Mouse (Mus musculus) ES-E14 (cell line): ENCODE results near the gene Angptl6.

Source experiments
- MAFK ChIP-seq: IDR thresholded peaks from 2 replicates; pipeline ENCODE4 v1.6.1; 2014; ENCODE audit warnings: mild to moderate bottlenecking, low read depth, low read length, inconsistent platforms; ENCODE audit not compliant: insufficient read depth
- ZC3H11A ChIP-seq: IDR thresholded peaks from 2 replicates; pipeline ENCODE4 v1.6.1; 2012; ENCODE audit warnings: low read depth, mild to moderate bottlenecking, inconsistent platforms, low read length, borderline replicate concordance

DNA sequence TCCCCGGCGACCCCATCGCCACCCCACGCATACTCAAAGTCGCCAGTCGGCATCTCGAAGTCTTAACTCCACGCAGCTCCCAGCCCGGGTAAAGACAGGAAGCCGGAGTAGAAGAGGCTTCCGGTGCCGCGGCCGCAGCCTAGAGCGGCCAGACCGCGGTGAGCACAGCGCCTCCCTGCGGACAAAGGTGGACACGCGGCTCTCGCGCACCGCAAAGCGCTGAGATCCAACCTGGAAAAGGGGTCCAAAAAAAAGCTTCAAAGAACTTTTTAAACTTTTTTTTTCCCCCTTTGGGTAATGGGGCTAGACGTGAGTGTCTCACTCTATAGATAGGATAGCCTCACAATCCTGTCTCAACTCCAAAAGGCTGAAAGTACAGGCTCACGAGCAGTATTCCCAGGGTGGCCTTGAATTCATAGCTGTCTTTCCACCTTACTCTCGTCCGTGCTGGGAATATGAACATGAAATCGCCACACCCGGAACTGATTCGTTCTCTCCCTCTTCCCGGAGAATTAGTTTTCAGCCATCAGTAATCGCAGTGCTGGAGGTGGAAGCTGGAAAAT is 19.1 kb upstream of the Angptl6 start, which contains the start of gene Eif3g:
- no peak for TF ChIP-seq ZC3H11A
- no peak for TF ChIP-seq MAFK
